Mouse (Mus musculus): ENCODE measurements at regions not wholly inside any gene's neighbourhood (a gene's known extent, or its start where the extent isn't known, plus 50 kb on each side); places are given as distances from the start of the nearest gene placed in this dataset.
A peak's percentile ranks its signal among the peaks of the same experiment; 100 is the strongest.

GRCm38 (mm10) chr2:30710895-30711294, 92.6 kb downstream of the 1700001O22Rik start:
- Histone ChIP-seq H3K36me3 (ENCODE audit: control insufficient read depth, insufficient read depth, low read length, poor library complexity, severe bottlenecking) (no peaks in the 10 kb centered on the region), H3K27me3 (ENCODE audit: control insufficient read depth, insufficient read depth, low read length, poor library complexity, severe bottlenecking) (no peaks in the 10 kb centered on the region)
- DNase-seq (ENCODE audit: low read depth, low spot score) = no peak

GRCm38 (mm10) chr2:30709386-30709884, 94.0 kb downstream of the 1700001O22Rik start:
- Histone ChIP-seq H3K36me3 (ENCODE audit: control insufficient read depth, insufficient read depth, low read length, poor library complexity, severe bottlenecking) (no peaks in the 10 kb centered on the region), H3K27me3 (ENCODE audit: control insufficient read depth, insufficient read depth, low read length, poor library complexity, severe bottlenecking) (no peaks in the 10 kb centered on the region)
- DNase-seq (ENCODE audit: low read depth, low spot score) = no peak

GRCm38 (mm10) chr2:30708762-30709385, 94.6 kb downstream of the 1700001O22Rik start:
- no peak for DNase-seq (ENCODE audit: low read depth, low spot score)
- Histone ChIP-seq H3K36me3 (ENCODE audit: control insufficient read depth, insufficient read depth, low read length, poor library complexity, severe bottlenecking) (no peaks in the 10 kb centered on the region), H3K27me3 (ENCODE audit: control insufficient read depth, insufficient read depth, low read length, poor library complexity, severe bottlenecking) (no peaks in the 10 kb centered on the region)

GRCm38 (mm10) chr2:30708001-30708683, 95.3 kb downstream of the 1700001O22Rik start:
- peak; percentile 64 for DNase-seq (ENCODE audit: low read depth, low spot score)
- no peaks in the 10 kb centered on the region for H3K36me3 ChIP-seq (ENCODE audit: control insufficient read depth, insufficient read depth, low read length, poor library complexity, severe bottlenecking)
- H3K27me3 ChIP-seq (ENCODE audit: control insufficient read depth, insufficient read depth, low read length, poor library complexity, severe bottlenecking) = no peaks in the 10 kb centered on the region

- no peaks in the 10 kb centered on the region for H3K27me3 ChIP-seq (ENCODE audit: control insufficient read depth, insufficient read depth, low read length, poor library complexity, severe bottlenecking)
- H3K36me3 ChIP-seq (ENCODE audit: control insufficient read depth, insufficient read depth, low read length, poor library complexity, severe bottlenecking) = no peaks in the 10 kb centered on the region
- peak; percentile 78 for DNase-seq (ENCODE audit: low read depth, low spot score)
Observed at GRCm38 (mm10) chr2:30707099-30708000, 96.1 kb downstream of the 1700001O22Rik start.

GRCm38 (mm10) chr2:30706036-30706435, 97.4 kb downstream of the 1700001O22Rik start:
- Histone ChIP-seq H3K36me3 (ENCODE audit: control insufficient read depth, insufficient read depth, low read length, poor library complexity, severe bottlenecking) (no peaks in the 10 kb centered on the region), H3K27me3 (ENCODE audit: control insufficient read depth, insufficient read depth, low read length, poor library complexity, severe bottlenecking) (no peaks in the 10 kb centered on the region)
- no peak for DNase-seq (ENCODE audit: low read depth, low spot score)

GRCm38 (mm10) chr2:30703308-30703707, 100.2 kb downstream of the 1700001O22Rik start:
- Histone ChIP-seq H3K36me3 (ENCODE audit: control insufficient read depth, insufficient read depth, low read length, poor library complexity, severe bottlenecking) (no peaks in the 10 kb centered on the region), H3K27me3 (ENCODE audit: control insufficient read depth, insufficient read depth, low read length, poor library complexity, severe bottlenecking) (no peaks in the 10 kb centered on the region)
- no peak for DNase-seq (ENCODE audit: low read depth, low spot score)

GRCm38 (mm10) chr2:30702711-30703110, 100.8 kb downstream of the 1700001O22Rik start:
- no peaks in the 10 kb centered on the region for H3K36me3 ChIP-seq (ENCODE audit: control insufficient read depth, insufficient read depth, low read length, poor library complexity, severe bottlenecking)
- DNase-seq (ENCODE audit: low read depth, low spot score) = no peak
- H3K27me3 ChIP-seq (ENCODE audit: control insufficient read depth, insufficient read depth, low read length, poor library complexity, severe bottlenecking) = no peaks in the 10 kb centered on the region

- peak; percentile 56 for DNase-seq (ENCODE audit: low read depth, low spot score)
- H3K36me3 ChIP-seq (ENCODE audit: control insufficient read depth, insufficient read depth, low read length, poor library complexity, severe bottlenecking) = no peaks in the 10 kb centered on the region
- H3K27me3 ChIP-seq (ENCODE audit: control insufficient read depth, insufficient read depth, low read length, poor library complexity, severe bottlenecking) = no peaks in the 10 kb centered on the region
Observed at GRCm38 (mm10) chr2:30700890-30701289, 102.6 kb downstream of the 1700001O22Rik start.

- H3K27me3 ChIP-seq (ENCODE audit: control insufficient read depth, insufficient read depth, low read length, poor library complexity, severe bottlenecking) = no peaks in the 10 kb centered on the region
- no peaks in the 10 kb centered on the region for H3K36me3 ChIP-seq (ENCODE audit: control insufficient read depth, insufficient read depth, low read length, poor library complexity, severe bottlenecking)
- DNase-seq (ENCODE audit: low read depth, low spot score) = no peak
Observed at GRCm38 (mm10) chr2:30700471-30700870, 103.0 kb downstream of the 1700001O22Rik start.

GRCm38 (mm10) chr2:30699797-30700454, 103.5 kb downstream of the 1700001O22Rik start:
- Histone ChIP-seq H3K36me3 (ENCODE audit: control insufficient read depth, insufficient read depth, low read length, poor library complexity, severe bottlenecking) (no peaks in the 10 kb centered on the region), H3K27me3 (ENCODE audit: control insufficient read depth, insufficient read depth, low read length, poor library complexity, severe bottlenecking) (no peaks in the 10 kb centered on the region)
- DNase-seq (ENCODE audit: low read depth, low spot score) = peak; percentile 93

GRCm38 (mm10) chr2:30698758-30699535, 104.1 kb downstream of the Cstad start:
- DNase-seq (ENCODE audit: low read depth, low spot score) = no peak
- no peaks in the 10 kb centered on the region for H3K27me3 ChIP-seq (ENCODE audit: control insufficient read depth, insufficient read depth, low read length, poor library complexity, severe bottlenecking)
- H3K36me3 ChIP-seq (ENCODE audit: control insufficient read depth, insufficient read depth, low read length, poor library complexity, severe bottlenecking) = no peaks in the 10 kb centered on the region

- H3K36me3 ChIP-seq (ENCODE audit: control insufficient read depth, insufficient read depth, low read length, poor library complexity, severe bottlenecking) = no peaks in the 10 kb centered on the region
- no peak for DNase-seq (ENCODE audit: low read depth, low spot score)
- no peaks in the 10 kb centered on the region for H3K27me3 ChIP-seq (ENCODE audit: control insufficient read depth, insufficient read depth, low read length, poor library complexity, severe bottlenecking)
Observed at GRCm38 (mm10) chr2:30697851-30698250, 103.0 kb downstream of the Cstad start.

Measured in splenic B cell, adult 2 months (primary cell).